Mouse (Mus musculus) CD8-positive naive resting alpha-beta T cell, adult 2 months (primary cell): Measurements from ENCODE around the gene Ftl1-ps1.
A peak's percentile ranks its signal among the peaks of the same experiment; 100 is the strongest.

ENCODE experiments used
- DNase-seq, 2 experiments: peaks; one replicate each; pipeline ENCODE4 v3.0.0; 2022; ENCODE audit warnings: low read depth in 2 of 2, low spot score in 2 of 2

Gene Ftl1-ps1

DNA sequence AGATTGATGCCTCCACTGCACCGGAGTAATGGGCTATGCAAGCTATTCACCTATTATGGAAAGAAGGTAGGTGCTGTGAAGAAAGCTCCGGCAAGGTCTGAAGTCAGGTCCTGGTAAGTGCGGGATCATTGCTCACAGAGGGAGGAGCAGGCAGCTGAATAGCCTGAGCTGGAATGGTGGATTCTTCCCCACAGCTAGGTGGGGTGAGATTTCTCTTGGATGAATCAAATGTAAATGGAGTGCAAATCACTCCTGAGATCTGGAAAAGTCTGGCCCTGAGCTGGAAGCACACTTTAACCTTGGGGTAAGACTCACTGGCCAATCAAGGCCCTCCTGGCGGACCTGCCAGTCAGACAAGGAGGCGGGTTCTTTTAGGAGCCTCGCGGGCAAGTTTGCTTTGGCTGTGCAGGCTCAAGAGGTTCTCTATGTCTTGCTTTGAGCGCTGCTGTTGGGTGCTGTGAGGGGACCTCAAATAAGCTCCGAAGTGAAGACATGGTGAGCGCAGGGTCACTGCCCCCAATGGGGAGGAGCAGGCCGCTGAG is at the start of gene Ftl1-ps1:
Ftl1-ps1 (plus strand) TSS at position 397 of the 542 bp plus-strand sequence.
- no peak for DNase-seq

DNA sequence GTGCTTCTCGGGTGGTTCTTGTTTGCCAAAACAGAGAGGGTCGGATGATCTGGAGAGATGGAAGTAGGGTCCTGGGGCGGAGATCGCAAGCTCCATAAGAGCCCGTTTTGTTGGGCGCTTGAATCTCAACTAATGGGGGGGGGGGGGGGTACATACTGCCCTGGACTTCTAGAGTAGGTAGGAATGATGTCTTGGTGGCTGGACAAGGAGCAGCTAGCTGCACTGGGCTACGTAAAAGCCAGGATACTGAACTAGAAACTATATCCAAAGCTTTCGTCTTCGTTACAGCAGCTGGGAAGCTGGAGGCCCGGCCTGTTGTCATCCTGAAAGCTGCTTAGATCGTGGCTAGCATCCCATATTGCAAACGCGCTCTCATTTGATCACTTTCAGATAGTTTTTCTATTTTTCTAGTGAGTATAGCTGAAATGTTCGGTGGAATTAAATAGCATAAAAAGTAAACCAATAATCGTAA is 49.0 kb upstream of the Ftl1-ps1 start:
- DNase-seq: no peak

DNA sequence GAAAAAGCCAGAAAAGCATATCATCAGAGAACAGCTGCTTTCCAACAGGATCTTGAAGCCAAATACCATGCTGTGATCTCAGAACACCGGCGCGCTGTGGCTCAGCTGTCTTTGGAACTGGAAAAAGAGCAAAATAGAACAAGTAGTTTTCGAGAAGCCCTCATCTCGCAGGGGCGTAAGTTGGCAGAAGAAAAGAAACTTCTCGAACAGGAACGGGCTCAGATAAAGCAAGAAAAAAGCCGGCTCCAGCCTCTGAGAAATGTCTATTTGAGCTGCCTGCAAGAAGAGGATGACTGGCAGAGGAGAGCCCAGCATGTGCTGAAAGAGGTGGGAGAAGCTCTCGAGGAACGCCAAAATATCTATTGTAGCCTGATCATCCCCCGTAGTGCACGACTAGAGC is 43.0 kb upstream of the Ftl1-ps1 start:
- no peak for DNase-seq

DNA sequence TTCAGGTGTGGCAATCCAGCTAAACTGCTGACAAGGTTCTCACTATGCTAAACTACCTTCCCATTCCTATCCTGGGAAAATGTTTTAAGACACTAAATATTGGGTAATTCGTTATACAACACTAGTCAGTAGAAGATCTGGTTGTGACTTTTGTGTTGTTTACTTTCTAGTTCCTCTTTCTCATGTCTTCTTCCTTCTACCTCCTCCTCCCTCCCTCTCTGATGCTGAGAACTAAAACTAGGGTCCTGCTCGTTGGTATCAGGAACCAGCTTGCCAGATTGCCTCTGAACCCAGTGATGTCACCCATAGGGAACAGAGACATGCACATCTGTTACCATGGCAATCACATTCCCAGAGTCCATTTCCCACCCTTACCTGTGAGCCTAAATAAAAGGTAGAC is 37.3 kb upstream of the Ftl1-ps1 start:
- DNase-seq: no peak

DNA sequence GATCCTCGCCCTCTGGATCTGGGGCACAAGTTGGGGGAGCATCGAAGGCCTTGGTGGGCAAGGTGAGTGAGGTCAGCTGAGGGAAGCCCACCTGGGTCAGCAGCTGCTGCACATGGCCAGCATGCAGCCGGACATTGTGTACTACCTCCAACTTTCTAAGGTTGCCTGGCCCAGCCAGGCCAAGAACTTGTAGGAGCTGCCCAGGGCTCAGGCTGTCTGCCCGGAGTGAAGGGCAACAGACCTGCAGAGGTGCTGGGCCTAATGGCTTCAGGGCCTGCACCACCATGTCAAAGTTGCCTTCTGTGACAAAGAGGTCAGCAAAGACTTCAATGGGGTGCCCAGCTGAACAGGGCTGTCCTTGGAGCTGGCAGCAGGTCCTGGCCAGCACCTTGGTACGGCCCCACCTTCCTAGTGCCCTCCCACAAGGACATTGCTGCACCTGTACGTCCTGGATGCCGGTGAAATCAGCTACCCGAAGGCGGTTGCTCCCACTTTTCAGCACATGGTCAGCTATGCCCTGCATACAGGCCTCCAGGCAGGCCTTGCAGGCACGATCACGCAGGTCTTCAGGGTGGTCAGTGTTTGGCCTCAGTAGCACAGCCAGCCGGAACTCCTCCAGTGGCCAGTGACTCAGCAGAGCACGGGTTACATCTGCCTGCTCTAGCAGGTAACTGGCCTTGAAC is 36.2 kb upstream of the Ftl1-ps1 start:
- no peak for DNase-seq

DNA sequence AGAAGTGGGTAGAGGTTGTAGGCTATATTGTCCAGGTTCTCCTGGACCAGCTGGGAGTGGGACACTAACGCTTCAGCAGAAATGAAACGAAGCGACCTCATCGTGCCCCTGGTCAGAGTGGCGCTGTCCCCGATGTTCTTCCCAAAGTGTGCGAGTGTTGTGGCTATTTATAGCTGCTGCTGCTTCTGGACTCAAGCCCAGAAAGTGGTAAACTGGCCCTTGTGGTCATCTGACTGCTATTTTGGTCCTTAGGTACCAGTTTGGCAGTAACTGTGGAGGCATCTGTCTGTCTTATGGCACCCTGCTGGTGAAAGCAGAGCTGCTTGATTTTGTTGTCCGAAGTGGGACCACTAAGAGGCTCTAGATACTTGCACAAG is 35.6 kb upstream of the Ftl1-ps1 start, which contains the start of gene Lrrc14b:
Lrrc14b (minus strand) TSS at position 147 of the 377 bp plus-strand sequence.
- no peak for DNase-seq

DNA sequence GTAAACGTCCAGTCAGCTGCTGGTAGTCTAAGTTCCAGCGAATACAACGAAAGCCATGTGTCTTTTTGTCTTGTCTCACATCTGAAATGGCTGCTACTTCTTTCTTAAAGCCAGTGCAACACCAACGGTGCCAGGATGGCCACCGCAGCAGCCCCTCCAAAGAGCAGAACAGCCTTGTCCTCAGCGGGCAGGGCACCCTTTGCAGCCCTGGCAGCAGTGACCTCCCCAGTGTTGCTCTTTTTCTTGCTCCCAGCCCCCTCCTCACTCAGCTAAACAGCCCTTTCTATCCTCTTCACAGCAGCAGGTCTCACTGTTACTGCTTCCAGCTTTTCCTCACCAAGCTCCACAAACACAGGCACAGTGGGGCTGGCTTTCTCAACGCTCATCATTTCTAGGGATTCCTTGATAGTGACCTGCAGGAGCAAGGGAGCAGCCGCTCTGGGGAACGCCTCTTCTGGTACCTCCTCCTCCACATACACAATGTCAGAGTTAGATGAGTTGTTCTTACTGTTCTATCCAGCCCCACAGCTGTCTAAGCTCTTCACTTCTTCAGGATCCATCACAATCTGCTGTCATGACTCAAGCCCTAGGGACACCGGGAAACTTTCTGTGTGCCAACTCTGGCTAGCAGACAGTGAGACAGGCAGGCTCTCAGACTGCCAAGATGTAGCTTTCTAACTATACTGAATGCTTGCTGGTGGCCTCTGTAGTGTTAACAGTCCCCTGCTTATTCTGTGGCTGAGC is 17.8 kb upstream of the Ftl1-ps1 start:
- DNase-seq: no peak

DNA sequence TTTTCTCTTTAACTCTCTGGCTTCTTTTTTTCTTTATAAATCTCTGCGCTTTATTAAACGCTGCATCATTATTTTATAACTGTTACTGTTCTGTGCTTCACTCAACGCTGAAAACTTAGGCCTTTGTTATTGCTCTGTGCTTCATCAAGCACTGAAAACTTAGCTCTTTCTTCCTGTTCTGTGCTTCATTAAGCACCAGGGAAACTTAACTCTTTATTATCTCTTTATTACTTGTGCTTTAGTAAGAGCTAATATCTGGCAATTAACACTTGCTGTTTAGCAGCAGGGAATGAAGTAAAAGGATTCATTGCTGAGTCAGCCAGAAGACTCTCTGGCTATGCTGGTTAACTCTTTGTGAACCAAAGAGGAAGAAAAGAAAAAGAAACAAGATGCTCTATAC is 17.2 kb upstream of the Ftl1-ps1 start:
- no peak for DNase-seq

DNA sequence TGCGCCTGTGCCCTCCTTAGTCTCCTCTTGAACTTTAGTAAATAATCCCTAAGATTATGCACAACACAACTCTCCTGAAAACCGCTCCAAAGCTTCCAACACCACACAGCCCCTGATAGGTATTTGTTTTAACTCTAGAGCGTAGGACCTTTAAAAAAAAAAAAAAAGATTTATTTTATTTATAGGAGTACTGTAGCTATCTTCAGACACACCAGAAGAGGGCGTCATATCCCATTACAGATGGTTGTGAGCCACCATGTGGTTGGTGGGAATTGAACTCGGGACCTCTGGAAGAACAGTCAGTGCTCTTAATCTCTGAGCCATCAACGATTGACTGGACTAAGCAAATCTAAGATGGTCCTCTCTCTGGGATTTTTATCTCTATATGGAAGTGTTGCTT is 9.8 kb upstream of the Ftl1-ps1 start:
- no peak for DNase-seq

DNA sequence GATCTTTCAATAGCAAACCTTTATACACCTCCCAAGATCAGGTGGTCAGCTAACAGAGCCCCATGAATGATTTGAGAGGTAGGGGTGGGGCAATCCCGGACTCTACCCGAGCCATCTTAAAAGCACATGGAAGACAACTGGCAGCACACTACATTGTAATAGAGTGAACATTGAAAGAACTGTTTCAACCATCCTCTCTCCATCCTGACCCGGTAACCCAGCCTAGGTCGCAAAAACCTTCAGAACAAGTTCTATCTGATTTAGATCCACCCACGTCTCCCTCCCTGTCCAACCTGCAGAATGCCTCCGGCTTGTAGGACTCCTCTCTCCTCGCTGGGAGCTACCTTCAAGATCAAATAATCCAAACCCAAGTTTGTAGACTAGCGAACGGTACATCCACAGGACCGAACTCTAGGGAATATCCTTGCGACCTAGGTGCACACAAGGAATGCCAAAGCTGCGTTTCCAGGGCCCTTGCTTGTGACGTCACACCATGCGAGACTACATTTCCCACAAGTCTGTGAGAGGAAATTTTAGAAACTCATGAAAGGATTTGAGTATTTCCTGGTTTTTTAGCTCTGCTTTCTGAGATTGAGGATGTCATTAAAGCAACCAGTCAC is 9.0 kb upstream of the Ftl1-ps1 start, which contains the start of gene Zfp72:
Zfp72 (minus strand) TSS at position 466 of the 620 bp plus-strand sequence.
- DNase-seq: peak; percentile 43 to 61

DNA sequence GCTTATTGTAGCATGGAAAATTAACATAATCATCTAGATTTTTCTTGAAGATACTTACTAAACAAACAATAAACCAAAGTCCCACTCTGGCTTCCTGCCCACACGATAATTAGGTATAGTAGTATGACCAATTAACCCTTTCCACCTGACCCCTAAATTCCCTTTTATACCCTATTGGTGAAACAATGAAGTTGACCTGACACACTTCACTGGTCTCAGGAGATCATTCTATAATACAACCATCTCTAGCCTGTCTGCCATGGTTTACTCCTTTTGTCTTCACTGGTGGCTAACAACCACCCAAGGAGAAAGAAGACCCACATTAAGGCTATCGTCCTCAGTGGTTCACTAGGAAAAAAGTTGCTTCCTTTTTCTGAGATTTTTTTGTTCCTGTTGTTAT is 8.3 kb upstream of the Ftl1-ps1 start:
- DNase-seq: no peak

DNA sequence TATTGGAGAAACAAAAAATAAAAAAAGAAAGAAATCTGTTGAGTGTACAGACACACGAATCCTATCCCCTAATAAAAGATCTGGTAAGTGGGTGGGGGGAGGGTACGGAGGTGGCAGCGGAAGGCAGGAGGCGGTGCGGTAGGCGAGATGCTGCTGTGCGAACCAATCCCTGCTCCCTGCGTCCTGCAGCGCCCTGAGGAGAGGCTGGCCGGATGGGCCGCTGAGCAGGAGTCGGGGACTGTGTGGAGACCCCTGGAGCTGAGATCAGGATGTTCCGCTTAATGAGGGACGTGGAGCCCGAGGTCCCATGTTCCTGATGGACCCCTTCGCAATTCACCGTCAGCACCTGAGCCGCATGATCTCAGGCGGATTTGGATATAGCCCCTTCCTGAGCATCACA is 40.4 kb downstream of the Ftl1-ps1 start:
- DNase-seq: no peak
